Mouse (Mus musculus) liver, embryonic 14.5 days (tissue): Measurements from ENCODE around the gene Upp2. TPM values are rescaled to one million over a fixed set of nuclear protein-coding genes. Genes with fewer than 3 reads are reported as not detected.

Source experiments
- ATAC-seq: fragments of 200-750 bp; cut with Nextera tagmentation; 2 replicates; pipeline ENCODE4 v1.8.0; 2017; ENCODE audit warnings: moderate number of reproducible peaks, mild to moderate bottlenecking, moderate library complexity; ENCODE audit not compliant: insufficient read depth
- DNase-seq, 3 experiments: peaks; one replicate each; pipeline ENCODE4 v3.0.0-alpha.2; 2012 to 2013; ENCODE audit warnings: low read depth in 3 of 3, low spot score in 3 of 3
- H3K27ac ChIP-seq: fragments of 300-500 bp; sonication (generic); 2 replicates; pipeline ENCODE4 v1.5.1; 2014; ENCODE audit warnings: moderate library complexity, mild to moderate bottlenecking, control low read depth, inconsistent platforms
- H3K27me3 ChIP-seq: fragments of 300-500 bp; sonication (generic); 2 replicates; pipeline ENCODE4 v1.6.1; 2014; ENCODE audit warnings: mild to moderate bottlenecking, low read length, moderate library complexity; ENCODE audit not compliant: control insufficient read depth, insufficient read depth
- H3K36me3 ChIP-seq: fragments of 300-500 bp; sonication (generic); replicated peaks from 2 replicates; pipeline ENCODE4 v1.6.1; 2014; ENCODE audit warnings: low read depth; ENCODE audit not compliant: control insufficient read depth, insufficient read depth
- H3K4me1 ChIP-seq, 2 experiments: fragments of 200-500 bp in 1 of 2; fragments of 300-500 bp in 1 of 2; sonication (generic) in 1 of 2; replicated peaks; 2 replicates each; pipeline ENCODE4 v1.6.1; 2012 to 2014; ENCODE audit warnings: antibody characterized with exemption in 1 of 2, inconsistent platforms in 1 of 2, low read length in 1 of 2; ENCODE audit not compliant: control insufficient read depth in 2 of 2, insufficient read depth in 2 of 2
- H3K4me2 ChIP-seq: fragments of 300-500 bp; sonication (generic); 2 replicates; pipeline ENCODE4 v1.6.1; 2014; ENCODE audit warnings: low read depth, mild to moderate bottlenecking, control low read depth, moderate library complexity
- H3K4me3 ChIP-seq, 2 experiments: fragments of 200-500 bp in 1 of 2; fragments of 300-500 bp in 1 of 2; sonication (generic) in 1 of 2; 2 replicates each; pipeline ENCODE4 v1.5.1; 2012 to 2014; ENCODE audit warnings: low read depth in 2 of 2, low read length in 2 of 2, mild to moderate bottlenecking in 2 of 2, control low read depth in 1 of 2, inconsistent platforms in 1 of 2, moderate library complexity in 1 of 2; ENCODE audit not compliant: insufficient read depth in 1 of 2
- H3K9ac ChIP-seq: fragments of 300-500 bp; sonication (generic); replicated peaks from 2 replicates; pipeline ENCODE4 v1.6.1; 2014; ENCODE audit warnings: mild to moderate bottlenecking, control low read depth, moderate library complexity
- H3K9me3 ChIP-seq: fragments of 300-500 bp; sonication (generic); 2 replicates; pipeline ENCODE4 v1.6.1; 2016; ENCODE audit warnings: low read length, mixed read lengths; ENCODE audit not compliant: control insufficient read depth
- CTCF ChIP-seq: IDR thresholded peaks from 2 replicates; pipeline ENCODE4 v1.5.1; 2016; ENCODE audit warnings: antibody characterized with exemption, low read depth, control low read depth
- EP300 ChIP-seq: IDR thresholded peaks from 2 replicates; pipeline ENCODE4 v1.6.1; 2016; ENCODE audit warnings: antibody characterized with exemption, low read depth
- WGBS: fragments of 180-500 bp; shearing (Covaris S2); extraction: QIAGEN DNeasy Blood & Tissue Kit; methylation state at CpG from one replicate; pipeline ENCODE4 v1.1.7; 2014; ENCODE audit not compliant: insufficient replicate concordance; 5-methylcytosine and 5-hydroxymethylcytosine counted together
- polyA plus RNA-seq, 2 experiments: library from polyadenylated mRNA; depleted of rRNA in 1 of 2; stranded (reverse) in 1 of 2; unstranded in 1 of 2; fragments of >200 nt; fragmentation: Nextera tagmentation in 1 of 2; extraction: Ambion mirVana in 1 of 2; gene quantifications; 2 replicates each; pipeline versions ENCODE4 v1.2.1 to v1.2.3; 2012 to 2014

Gene Upp2
- polyA plus RNA-seq, 2 experiments = 1.1 to 1.4 TPM

DNA sequence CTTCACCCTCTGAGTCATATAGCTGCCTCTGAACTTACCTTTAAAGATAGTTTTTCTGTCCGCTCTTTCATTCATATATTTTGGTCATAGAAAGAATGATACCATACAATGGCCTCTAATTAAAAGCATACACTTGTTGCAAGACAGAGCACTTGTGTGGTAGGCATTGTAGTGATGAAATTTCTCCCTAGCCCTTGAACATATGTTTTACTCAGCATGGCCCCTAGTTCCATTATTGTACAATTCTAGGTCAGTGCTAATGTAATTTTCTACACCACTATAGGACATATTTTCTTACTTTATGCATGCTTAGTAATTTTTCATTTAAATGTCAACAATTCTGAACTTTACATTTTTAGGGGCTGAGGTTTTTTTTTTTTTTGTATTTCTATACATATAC lies 89.9 kb downstream of the Upp2 start:
- no peaks in the 10 kb centered on the region for H3K27me3 ChIP-seq
- ATAC-seq (no peak), DNase-seq (no peak)
- no peaks in the 10 kb centered on the region for H3K36me3 ChIP-seq
- no peaks in the 10 kb centered on the region for H3K9me3 ChIP-seq
- WGBS = 55% methylated on average over 1 of the region's 1 CpGs
- H3K27ac ChIP-seq = no peak overlapping the region
- no peak overlapping the region for H3K4me2 ChIP-seq
- TF ChIP-seq EP300 (no peak), CTCF (no peak)
- H3K4me3 ChIP-seq = no peak overlapping the region
- H3K4me1 ChIP-seq = no peaks in the 10 kb centered on the region
- H3K9ac ChIP-seq = no peak overlapping the region

DNA sequence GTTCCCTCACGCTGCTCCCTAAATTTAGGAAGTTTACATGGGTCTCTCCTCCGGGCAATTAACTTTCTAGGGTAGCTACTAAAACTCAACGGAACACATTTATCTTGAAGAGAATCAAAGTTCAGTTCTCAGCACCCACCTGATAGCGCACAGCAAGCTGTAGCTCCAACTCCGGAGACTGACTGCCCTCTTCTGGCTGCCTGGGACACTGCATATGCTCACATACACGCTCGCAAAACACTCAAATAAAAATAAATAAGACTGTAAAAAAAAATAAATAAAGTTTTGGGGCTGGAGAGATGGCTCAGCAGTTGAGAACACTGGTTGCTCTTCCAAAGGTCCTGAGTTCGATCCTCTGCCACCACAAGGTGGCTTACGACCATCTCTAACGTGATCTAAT lies 90.8 kb downstream of the Upp2 start:
- Histone ChIP-seq H3K27me3 (no peaks in the 10 kb centered on the region), H3K4me1 (no peaks in the 10 kb centered on the region), H3K27ac (no peak overlapping the region), H3K36me3 (no peaks in the 10 kb centered on the region), H3K4me3 (no peak overlapping the region), H3K9ac (no peak overlapping the region), H3K9me3 (no peaks in the 10 kb centered on the region), H3K4me2 (no peak overlapping the region)
- no peak for DNase-seq
- ATAC-seq = no peak
- TF ChIP-seq CTCF (no peak), EP300 (no peak)
- WGBS = 80% methylated on average over 10 of the region's 10 CpGs

- DNase-seq (no peak), ATAC-seq (no peak)
- Histone ChIP-seq H3K36me3 (no peaks in the 10 kb centered on the region), H3K27ac (no peak overlapping the region), H3K27me3 (no peaks in the 10 kb centered on the region), H3K4me2 (no peak overlapping the region), H3K4me1 (no peaks in the 10 kb centered on the region), H3K4me3 (no peak overlapping the region), H3K9ac (no peak overlapping the region), H3K9me3 (no peaks in the 10 kb centered on the region)
- no peak for TF ChIP-seq EP300
- no peak for TF ChIP-seq CTCF
- 59% methylated on average over 13 of the region's 13 CpGs for WGBS
These were observed 93.5 kb downstream of the Upp2 start for GRCm38 (mm10) chr2:58660591-58660990.

DNA sequence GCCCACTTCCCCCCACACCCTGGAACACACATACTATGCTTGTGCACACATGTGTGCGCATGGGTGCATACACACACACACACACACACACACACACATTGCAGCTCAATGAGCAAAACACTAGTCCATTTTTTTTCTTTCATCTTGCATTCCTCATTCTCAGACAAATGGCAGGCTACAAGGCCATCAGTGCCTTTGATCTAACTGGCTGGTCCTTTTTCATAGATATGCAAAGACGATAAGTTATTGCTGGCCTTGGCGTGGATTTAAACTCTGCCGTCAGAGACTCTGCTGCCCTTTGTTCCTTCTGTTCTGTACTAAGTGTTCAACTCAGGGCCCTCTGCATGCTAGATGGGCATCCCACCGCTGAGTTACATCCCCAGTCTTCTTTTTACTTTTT lies 94.0 kb downstream of the Upp2 start:
- WGBS = 82% methylated on average over 5 of the region's 5 CpGs
- no peak for DNase-seq

DNA sequence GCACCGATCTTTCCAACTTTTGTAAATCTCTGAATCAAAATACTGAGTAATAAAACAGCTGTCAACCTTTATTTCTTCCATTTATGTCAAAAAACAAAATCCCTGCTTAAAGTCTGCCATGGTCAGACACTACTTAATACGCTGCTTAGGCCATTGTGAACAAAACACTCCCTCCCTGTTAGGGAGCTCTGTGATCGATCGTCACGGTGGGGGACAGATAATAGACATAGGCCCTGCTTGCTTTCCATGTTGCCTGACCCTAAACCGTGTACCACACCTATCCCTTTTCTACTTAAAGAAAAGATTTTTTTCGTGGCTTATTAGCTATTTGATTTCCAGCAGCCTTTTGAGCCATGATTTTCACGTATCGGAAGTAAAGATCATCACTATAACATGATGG lies 95.6 kb downstream of the Upp2 start:
- no peaks in the 10 kb centered on the region for H3K36me3 ChIP-seq
- TF ChIP-seq CTCF = no peak
- no peak for TF ChIP-seq EP300
- H3K9me3 ChIP-seq = no peaks in the 10 kb centered on the region
- H3K27me3 ChIP-seq = no peaks in the 10 kb centered on the region
- H3K27ac ChIP-seq = no peak overlapping the region
- H3K4me3 ChIP-seq = no peak overlapping the region
- DNase-seq = no peak
- WGBS = 67% methylated on average over 9 of the region's 9 CpGs
- no peak for ATAC-seq
- no peak overlapping the region for H3K9ac ChIP-seq
- no peak overlapping the region for H3K4me2 ChIP-seq
- H3K4me1 ChIP-seq = no peaks in the 10 kb centered on the region

More for the DNA sequence above, 94.0 kb downstream of the Upp2 start:
- Histone ChIP-seq H3K9ac (no peak overlapping the region), H3K4me3 (no peak overlapping the region), H3K9me3 (no peaks in the 10 kb centered on the region), H3K36me3 (no peaks in the 10 kb centered on the region), H3K27ac (no peak overlapping the region), H3K4me1 (no peaks in the 10 kb centered on the region), H3K27me3 (no peaks in the 10 kb centered on the region), H3K4me2 (no peak overlapping the region)
- ATAC-seq = no peak
- TF ChIP-seq CTCF = no peak
